In genomic region chr1:88245881-88246280, GRCm38 (mm10) we compare ENCODE assay signal across 30 mouse cellular contexts. TPM values are rescaled to one million over a fixed set of nuclear protein-coding genes. Genes with fewer than 3 reads are reported as not detected.
"Had no signal": no experiment of that assay in that cellular context is flagged by ENCODE, and none has a peak within 500 bp of the region (broad histone marks: within the 10 kb centered on the region; RNA-seq: fewer than 3 reads in every experiment).

No protein-coding gene starts in this region.

- H3K4me2 ChIP-seq: heart, embryonic 11.5 days; heart, embryonic 13.5 days; heart, embryonic 15.5 days; hindbrain, embryonic 13.5 days; hindbrain, embryonic 15.5 days; limb, embryonic 12.5 days; liver, embryonic 11.5 days; liver, embryonic 13.5 days had no signal

- H3K9ac ChIP-seq: heart, embryonic 13.5 days; heart, embryonic 15.5 days; hindbrain, embryonic 13.5 days; hindbrain, embryonic 15.5 days; limb, embryonic 12.5 days; liver, embryonic 13.5 days had no signal

- ATAC-seq: hindbrain, postnatal 0 days had no signal

- H3K27ac ChIP-seq: heart, adult 2 months; heart, embryonic 13.5 days; heart, embryonic 15.5 days; hindbrain, embryonic 13.5 days; hindbrain, embryonic 15.5 days; hindbrain, postnatal 0 days; layer of hippocampus, adult 2 months; left cerebral cortex, adult 2 months; limb, embryonic 10.5 days; limb, embryonic 12.5 days; liver, embryonic 13.5 days had no signal

- H3K4me1 ChIP-seq: heart, embryonic 13.5 days; heart, embryonic 15.5 days; hindbrain, embryonic 13.5 days; hindbrain, embryonic 15.5 days; limb, embryonic 10.5 days; limb, embryonic 12.5 days; liver, embryonic 13.5 days had no signal

- H3K36me3 ChIP-seq: heart, embryonic 13.5 days; heart, embryonic 15.5 days; hindbrain, embryonic 13.5 days; hindbrain, embryonic 15.5 days; limb, embryonic 10.5 days; limb, embryonic 12.5 days; liver, embryonic 13.5 days had no signal

- H3K4me3 ChIP-seq: heart, adult 2 months; heart, embryonic 13.5 days; heart, embryonic 15.5 days; hindbrain, embryonic 13.5 days; hindbrain, embryonic 15.5 days; layer of hippocampus, adult 2 months; left cerebral cortex, adult 2 months; limb, embryonic 10.5 days; limb, embryonic 12.5 days; liver, embryonic 13.5 days had no signal

- DNase-seq: gastrocnemius, postnatal 14 days; gastrocnemius, postnatal 36 days; heart, adult 11 months; heart, adult 2 months; heart, postnatal 14 days; heart, postnatal 36 days; kidney, adult 18-20 months; kidney, adult 8-10 months; kidney, postnatal 10 days; kidney, postnatal 4 days; liver; liver, embryonic 13.5 days had no signal

- H3K27me3 ChIP-seq: heart, embryonic 13.5 days; heart, embryonic 15.5 days; hindbrain, embryonic 13.5 days; hindbrain, embryonic 15.5 days; limb, embryonic 12.5 days; liver, embryonic 13.5 days had no signal

RNA-seq across cellular contexts. Expression of gene Trpm8, which starts 31.6 kb away (rescaled TPM):
- polyA plus RNA-seq: gonadal fat pad, adult 2 months; heart, adult 2 months; heart, embryonic 15.5 days; heart, postnatal 0 days; hindbrain, embryonic 11.5 days; intestine, embryonic 14.5 days; kidney, embryonic 14.5 days; kidney, embryonic 16.5 days; limb, embryonic 10.5 days; limb, embryonic 12.5 days; limb, embryonic 14.5 days; liver, embryonic 11.5 days; liver, embryonic 13.5 days had no signal

RNA-seq across cellular contexts. Expression of gene Ugt1a1, which starts 34.1 kb away (rescaled TPM):
- polyA plus RNA-seq: heart, adult 2 months; heart, embryonic 11.5 days; heart, embryonic 13.5 days; heart, embryonic 15.5 days; hindbrain, embryonic 11.5 days; hindbrain, embryonic 13.5 days; hindbrain, embryonic 15.5 days; limb, embryonic 10.5 days; limb, embryonic 12.5 days; liver, embryonic 11.5 days; liver, embryonic 13.5 days had no signal
